Mouse (Mus musculus) kidney, adult 8-10 months (tissue): Measurements from ENCODE around the gene Lypd6.
A peak's percentile ranks its signal among the peaks of the same experiment; 100 is the strongest.

Experiments used
- DNase-seq, 2 experiments: peaks; one replicate each; pipeline ENCODE4 v3.0.0; 2022

Gene Lypd6

GRCm38 (mm10) chr2:50110167-50110566 lies 43.9 kb downstream of the Lypd6 start:
- no peak for DNase-seq

GRCm38 (mm10) chr2:50111169-50111568 lies 44.9 kb downstream of the Lypd6 start:
- no peak for DNase-seq

GRCm38 (mm10) chr2:50111609-50112008 lies 45.4 kb downstream of the Lypd6 start:
- DNase-seq: no peak

DNA sequence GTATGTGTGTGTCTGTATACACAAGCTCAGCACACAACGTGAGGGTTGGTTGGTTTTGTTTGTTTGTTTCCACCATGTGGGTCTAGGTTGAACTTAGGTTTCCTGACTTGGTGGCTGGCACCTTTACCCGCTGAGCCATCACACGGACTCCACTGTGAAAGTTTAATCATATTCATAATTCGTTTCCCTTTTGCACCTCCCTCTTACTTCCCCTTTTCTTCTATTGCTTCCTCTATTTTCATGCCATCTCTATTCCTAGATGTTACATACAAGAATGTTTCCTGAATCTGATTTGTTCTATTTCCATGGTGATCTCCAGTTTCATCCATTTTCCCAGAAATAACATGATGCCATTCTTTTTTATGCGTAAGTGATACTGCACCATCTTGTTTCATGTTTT lies 46.2 kb downstream of the Lypd6 start:
- DNase-seq: no peak

GRCm38 (mm10) chr2:50119101-50119500 lies 52.9 kb downstream of the Lypd6 start:
- DNase-seq: no peak

DNA sequence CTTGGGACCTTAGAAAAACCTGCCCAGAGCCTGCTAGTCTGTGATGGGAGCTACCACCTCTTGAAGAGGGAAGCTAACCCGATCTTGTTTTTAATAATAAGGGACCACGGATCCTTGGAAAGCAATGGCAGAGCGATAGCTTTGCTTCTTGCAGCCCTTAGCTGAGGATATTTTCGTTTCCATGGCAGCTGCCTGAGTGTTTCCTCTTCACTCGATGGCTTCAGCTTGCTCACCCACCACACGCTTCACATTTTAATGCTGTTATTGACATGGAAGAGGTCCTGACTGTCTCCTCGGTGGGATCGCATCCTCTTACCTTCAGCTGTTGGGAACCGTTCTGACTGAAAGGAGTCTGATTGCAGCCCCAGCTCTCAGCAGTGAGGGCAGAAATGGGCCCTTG lies 54.6 kb downstream of the Lypd6 start:
- DNase-seq: no peak

GRCm38 (mm10) chr2:50123376-50123775 lies 57.1 kb downstream of the Lypd6 start:
- DNase-seq: no peak

- DNase-seq: no peak
Observed at GRCm38 (mm10) chr2:50127513-50128175, 61.4 kb downstream of the Lypd6 start.

DNA sequence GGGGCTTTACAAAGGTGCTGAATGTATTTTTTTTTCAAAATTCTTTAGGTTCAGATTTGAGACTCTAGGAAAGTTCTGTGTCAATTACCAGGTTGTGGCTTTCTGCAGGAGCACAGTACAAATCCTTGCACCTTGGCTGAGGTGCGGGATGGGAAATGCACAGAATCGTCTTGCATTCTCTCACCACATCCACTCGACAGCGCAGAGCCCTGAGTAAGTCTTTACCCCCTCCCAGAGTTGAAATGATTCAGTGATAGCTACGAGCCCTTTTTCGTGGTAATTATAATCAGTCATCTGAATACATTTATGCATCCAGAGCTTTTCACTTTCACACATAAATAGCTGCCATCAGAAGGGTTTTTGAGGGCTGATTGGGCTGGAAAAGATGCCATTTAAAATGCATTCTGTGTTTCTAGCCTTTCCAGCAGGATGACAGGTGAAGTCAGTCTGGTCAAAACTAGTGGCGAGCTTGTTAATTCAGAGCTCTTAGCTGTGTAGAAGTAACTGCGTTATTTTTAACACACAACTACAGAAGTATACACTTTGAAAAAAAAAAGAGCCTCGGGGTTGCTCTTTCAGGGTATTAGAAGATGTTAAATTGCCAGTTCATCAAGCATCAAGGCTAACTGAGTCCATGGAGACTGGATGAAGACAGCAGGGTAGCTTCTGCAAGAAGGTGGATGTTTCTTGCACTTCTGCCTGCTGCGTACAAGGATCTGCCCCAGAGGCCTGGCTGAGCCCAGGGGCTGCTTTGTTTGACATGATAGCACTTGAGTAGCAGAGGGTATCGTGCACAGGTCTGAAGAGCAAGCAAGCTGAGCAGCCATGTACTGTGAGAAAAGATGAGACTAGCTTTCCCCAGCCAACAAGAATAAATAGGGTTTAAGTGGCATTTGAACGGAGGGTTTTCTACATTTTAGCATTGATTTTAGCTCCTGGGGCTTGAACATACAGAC lies 62.4 kb downstream of the Lypd6 start:
- DNase-seq: no peak

DNA sequence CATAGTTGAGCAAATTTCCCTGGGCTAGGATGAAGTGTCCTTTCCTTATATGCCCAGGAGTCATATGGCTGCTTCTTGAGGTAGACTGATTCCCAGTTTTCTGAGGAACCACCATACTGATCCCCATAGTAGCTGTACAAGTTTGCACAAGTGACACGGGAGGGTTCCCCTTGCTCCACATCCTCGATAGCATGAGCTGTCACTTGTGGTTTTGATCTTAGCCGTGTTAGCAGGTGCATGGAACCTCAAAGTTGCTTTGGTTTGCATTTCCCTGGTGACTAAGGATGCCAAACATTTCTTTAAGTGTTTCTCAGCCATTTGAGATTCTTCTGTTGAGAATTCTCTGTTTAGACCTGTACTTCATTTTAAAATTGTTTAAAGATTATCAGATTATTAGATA lies 64.4 kb downstream of the Lypd6 start:
- DNase-seq: no peak

DNA sequence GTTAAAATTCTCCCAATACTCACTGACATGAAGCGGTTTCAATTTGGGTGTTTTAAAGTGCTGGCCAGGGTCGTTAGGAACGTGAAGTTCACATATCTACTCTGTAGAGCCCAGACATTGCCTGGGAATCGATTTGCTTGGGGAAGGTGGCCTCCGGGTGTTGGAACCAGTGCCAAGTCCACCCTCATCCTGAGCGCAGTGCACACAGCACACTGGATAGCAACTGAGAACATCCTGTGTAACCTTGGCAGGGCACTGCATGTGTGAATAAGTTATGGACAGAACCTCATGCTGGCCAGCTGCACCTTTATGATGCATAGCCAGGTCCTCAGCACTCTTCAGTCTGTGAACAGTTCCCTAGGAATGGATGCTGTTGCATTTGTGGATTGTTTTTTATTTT lies 77.4 kb downstream of the Lypd6 start:
- peak; percentile 20 to 32 for DNase-seq

DNA sequence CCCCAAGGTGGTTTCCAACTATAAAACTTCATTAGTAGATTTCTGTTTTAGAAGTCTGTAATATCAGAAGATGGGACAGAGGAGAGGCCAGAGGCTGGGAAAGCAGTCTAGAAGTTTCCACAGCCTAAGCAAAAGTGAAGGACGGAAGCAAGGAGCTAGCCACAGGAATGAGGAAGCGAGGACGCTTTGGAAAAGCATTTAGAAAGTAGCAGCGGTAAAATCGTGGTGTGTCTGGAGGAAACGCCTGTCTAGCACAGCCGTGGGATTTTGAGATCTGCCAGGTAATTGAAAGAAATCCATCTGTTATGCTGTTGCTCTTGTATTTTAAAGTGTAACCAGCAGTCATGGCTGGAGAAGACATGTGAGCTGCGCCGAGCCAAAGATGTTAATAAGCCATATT lies 81.1 kb downstream of the Lypd6 start:
- no peak for DNase-seq

GRCm38 (mm10) chr2:50149257-50150202 lies 83.3 kb downstream of the Lypd6 start:
- DNase-seq: no peak

- no peak for DNase-seq
Observed at GRCm38 (mm10) chr2:50150203-50150590, 84.0 kb downstream of the Lypd6 start.

- DNase-seq: no peak
Observed at GRCm38 (mm10) chr2:50150816-50151215, 84.6 kb downstream of the Lypd6 start.

DNA sequence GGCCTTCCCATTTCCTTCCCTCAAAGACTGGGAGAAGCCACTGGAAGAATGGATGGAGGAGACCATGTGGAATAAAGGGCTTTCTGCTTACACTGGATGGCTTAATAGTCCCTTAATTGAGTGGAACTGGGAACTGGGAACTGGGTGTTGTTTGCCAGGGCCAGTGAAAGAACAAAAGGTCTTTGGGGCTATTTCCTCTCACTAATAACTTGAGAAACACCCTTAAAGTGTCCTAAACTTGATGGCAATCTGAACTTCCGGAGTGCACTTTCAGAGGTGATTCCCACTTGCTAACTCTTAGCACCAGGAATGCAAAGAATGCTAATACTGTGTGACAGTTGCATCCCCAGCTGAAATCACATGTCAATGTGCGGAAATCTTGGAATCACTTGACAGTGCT lies 85.2 kb downstream of the Lypd6 start:
- DNase-seq: no peak

DNA sequence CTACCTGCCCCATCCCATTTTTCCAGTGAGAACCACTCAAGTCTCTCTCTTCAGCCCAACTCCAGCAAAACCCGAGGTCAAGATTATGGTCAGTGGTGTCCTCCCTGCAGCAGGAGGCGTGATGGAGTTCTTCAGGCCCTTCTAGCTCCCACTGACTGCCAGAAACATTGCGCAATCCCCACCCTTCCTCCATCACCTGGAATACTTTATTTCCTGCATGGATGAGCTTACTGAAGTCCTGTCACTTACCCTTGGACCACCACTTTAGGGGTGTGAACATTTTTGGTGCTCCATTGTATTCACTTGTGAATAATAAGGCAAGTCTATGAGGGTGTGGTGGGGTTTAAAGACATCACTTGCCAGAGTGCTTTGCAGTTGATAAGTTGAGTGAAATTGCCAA lies 85.7 kb downstream of the Lypd6 start:
- no peak for DNase-seq

- no peak for DNase-seq
Observed at GRCm38 (mm10) chr2:50156009-50156408, 89.8 kb downstream of the Lypd6 start.

GRCm38 (mm10) chr2:50160069-50160468 lies 93.8 kb downstream of the Lypd6 start:
- no peak for DNase-seq

DNA sequence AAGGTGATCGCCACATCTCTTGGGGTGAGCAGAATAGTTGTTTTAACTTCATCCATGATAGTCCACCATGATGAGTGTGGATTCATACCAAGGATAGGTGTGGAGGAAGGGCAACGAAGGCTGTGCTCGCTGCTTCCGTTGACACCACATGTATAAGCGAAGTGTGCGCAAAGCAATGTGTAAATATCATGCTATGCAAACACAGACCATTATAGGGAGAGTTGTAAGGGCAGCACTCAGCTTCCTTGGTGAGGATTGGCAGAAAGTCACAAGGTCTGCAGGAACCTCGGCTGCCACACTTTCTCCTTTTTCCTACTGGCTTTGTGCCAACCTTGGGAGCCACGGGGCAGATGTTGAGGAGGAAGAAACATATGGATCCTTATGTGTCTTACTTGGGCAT lies 97.4 kb downstream of the Lypd6 start:
- DNase-seq: no peak

- DNase-seq: no peak
Observed at GRCm38 (mm10) chr2:50165277-50165676, 99.0 kb downstream of the Lypd6 start.

DNA sequence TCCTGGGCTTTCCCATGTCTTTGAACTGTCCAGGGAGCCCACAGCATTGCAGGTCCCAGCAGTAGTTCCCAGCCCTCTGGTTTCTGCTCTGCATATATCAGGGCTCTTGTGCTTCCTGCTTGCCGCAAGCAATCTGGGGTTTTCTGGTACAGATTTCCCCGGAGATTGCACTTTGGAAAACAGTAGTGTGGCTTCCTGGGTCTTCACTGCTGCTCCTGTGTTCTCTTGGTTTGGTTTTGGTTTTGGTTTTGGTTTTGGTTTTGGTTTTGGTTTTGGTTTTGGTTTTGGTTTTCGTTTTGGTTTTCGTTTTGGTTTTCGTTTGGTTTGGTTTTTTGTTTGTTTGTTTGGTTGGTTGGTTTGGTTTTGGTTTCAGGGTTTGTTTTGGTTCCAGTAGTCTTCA lies 99.9 kb downstream of the Lypd6 start:
- DNase-seq: no peak
